Mouse (Mus musculus) bone marrow, adult 2 months (tissue): ENCODE measurements around the gene Stambpl1.

Experiments
- CTCF ChIP-seq: fragments of 200-500 bp; IDR thresholded peaks from 2 replicates; pipeline ENCODE4 v1.5.1; 2011; ENCODE audit warnings: low read length, control low read depth; ENCODE audit not compliant: control insufficient read depth, insufficient read depth
- POLR2A ChIP-seq: fragments of 200-500 bp; IDR thresholded peaks from 2 replicates; pipeline ENCODE4 v1.6.1; 2011; ENCODE audit warnings: low read depth, mild to moderate bottlenecking, control low read depth, low read length, borderline replicate concordance; ENCODE audit not compliant: control insufficient read depth

- TF ChIP-seq POLR2A (no peak), CTCF (no peak)
Observed at GRCm38 (mm10) chr19:34210841-34211240, 18.8 kb downstream of the Stambpl1 start.
